9 mouse cellular contexts compared by ENCODE assay signal in the genomic region with DNA sequence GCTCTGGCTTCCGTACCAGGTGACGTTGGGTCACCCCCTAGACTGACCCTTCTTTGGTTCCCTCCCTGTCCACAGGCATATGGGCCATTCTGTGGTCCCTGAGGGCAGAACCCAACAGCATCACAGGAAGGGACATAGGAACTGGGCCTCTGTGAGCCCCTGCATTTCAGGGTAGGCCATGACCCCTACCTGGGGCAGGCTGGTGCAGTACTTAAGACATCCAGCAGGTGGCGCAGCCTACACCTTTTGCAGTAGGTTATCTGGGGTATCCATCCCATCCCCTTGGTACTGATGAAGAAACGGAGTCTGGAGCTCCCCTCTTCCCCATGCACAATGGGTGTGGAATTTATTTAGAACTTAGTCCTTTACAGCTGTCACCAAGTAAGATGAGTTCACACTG. TPM values are rescaled to one million over a fixed set of nuclear protein-coding genes. Genes with fewer than 3 reads are reported as not detected.
A peak's percentile ranks its signal among the peaks of the same experiment; 100 is the strongest.
DNase-seq lines count a peak whose midpoint lies in the region; ATAC-seq and TF ChIP-seq lines count a peak whose summit lies in the region.
"Had no signal": no experiment of that assay in that cellular context is flagged by ENCODE, and none has a peak within 500 bp of the region (broad histone marks: within the 10 kb centered on the region; RNA-seq: fewer than 3 reads in every experiment).

No protein-coding gene starts in this region.

- H3K4me1 ChIP-seq in hindbrain, embryonic 10.5 days (replicated peaks) = peaks cover 21% of the 10 kb centered on the region
- peaks cover 15% of the 10 kb centered on the region for H3K4me1 ChIP-seq in hindbrain, embryonic 12.5 days
- H3K4me1 ChIP-seq in cerebellum, adult 2 months (ENCODE audit: control insufficient read depth, insufficient read depth, low read length) = peaks cover 35% of the 10 kb centered on the region
- no peaks in the 10 kb centered on the region for H3K4me1 ChIP-seq in small intestine, adult 2 months (ENCODE audit: control insufficient read depth, insufficient read depth, insufficient read length, low read length)

- no peaks in the 10 kb centered on the region for H3K9me3 ChIP-seq in hindbrain, embryonic 10.5 days
- H3K9me3 ChIP-seq in hindbrain, embryonic 12.5 days (replicated peaks) = no peaks in the 10 kb centered on the region
- H3K9me3 ChIP-seq: hindbrain, embryonic 15.5 days had no signal

- no peak overlapping the region for H3K9ac ChIP-seq in hindbrain, embryonic 12.5 days
- H3K9ac ChIP-seq: hindbrain, embryonic 15.5 days had no signal

- TF ChIP-seq POLR2A in cerebellum, adult 2 months (IDR thresholded peaks at IDR 0.05; ENCODE audit: borderline replicate concordance, insufficient read depth, low read length) = no peak
- no peak for TF ChIP-seq POLR2A in small intestine, adult 2 months (IDR thresholded peaks at IDR 0.05; ENCODE audit: low read depth, low read length)

- 51% methylated on average over 4 of the region's 4 CpGs for WGBS in hindbrain, embryonic 10.5 days
- 51% methylated on average over 4 of the region's 4 CpGs for WGBS in hindbrain, embryonic 12.5 days
- 52% methylated on average over 4 of the region's 4 CpGs for WGBS in cerebellum, adult 2 months
- WGBS in small intestine, adult 2 months = 54% methylated on average over 4 of the region's 4 CpGs

- peak; percentile 97 for TF ChIP-seq CTCF in cerebellum, adult 2 months (IDR thresholded peaks at IDR 0.05; ENCODE audit: borderline replicate concordance, insufficient read depth, low read depth, low read length)
- TF ChIP-seq CTCF in small intestine, adult 2 months (IDR thresholded peaks at IDR 0.05; ENCODE audit: extremely low read depth, insufficient read length, insufficient replicate concordance, low read depth, low read length) = peak; percentile 77; the same call in 1 of the 2 replicates

- H3K36me3 ChIP-seq in hindbrain, embryonic 10.5 days = no peaks in the 10 kb centered on the region
- H3K36me3 ChIP-seq in hindbrain, embryonic 12.5 days = no peaks in the 10 kb centered on the region
- no peaks in the 10 kb centered on the region for H3K36me3 ChIP-seq in small intestine, adult 2 months (ENCODE audit: control insufficient read depth, insufficient read depth, low read length)
- H3K36me3 ChIP-seq: hindbrain, embryonic 15.5 days had no signal

- no peak overlapping the region for H3K4me3 ChIP-seq in hindbrain, embryonic 10.5 days
- no peak overlapping the region for H3K4me3 ChIP-seq in hindbrain, embryonic 12.5 days
- no peak overlapping the region for H3K4me3 ChIP-seq in cerebellum, adult 2 months (replicated peaks; ENCODE audit: insufficient read depth, low read depth, low read length)
- H3K4me3 ChIP-seq in small intestine, adult 2 months (ENCODE audit: low read depth, low read length) = no peak overlapping the region
- H3K4me3 ChIP-seq: hindbrain, embryonic 15.5 days had no signal

- no peak for ATAC-seq in hindbrain, embryonic 12.5 days (ENCODE audit: low FRiP score)

- H3K27ac ChIP-seq in hindbrain, embryonic 10.5 days = no peak overlapping the region
- H3K27ac ChIP-seq in hindbrain, embryonic 12.5 days = no peak overlapping the region
- H3K27ac ChIP-seq in cerebellum, adult 2 months (ENCODE audit: insufficient read depth, low read length) = no peak overlapping the region
- no peak overlapping the region for H3K27ac ChIP-seq in small intestine, adult 2 months (ENCODE audit: insufficient read depth, low read depth, low read length)
- H3K27ac ChIP-seq: hindbrain, embryonic 15.5 days had no signal

- H3K27me3 ChIP-seq in hindbrain, embryonic 10.5 days (ENCODE audit: insufficient read depth, poor library complexity, severe bottlenecking) = no peaks in the 10 kb centered on the region
- no peaks in the 10 kb centered on the region; the same call in 1 of the 2 replicates for H3K27me3 ChIP-seq in hindbrain, embryonic 12.5 days
- no peaks in the 10 kb centered on the region for H3K27me3 ChIP-seq in cerebellum, adult 2 months (ENCODE audit: control insufficient read depth, insufficient read depth, low read length)
- no peaks in the 10 kb centered on the region for H3K27me3 ChIP-seq in small intestine, adult 2 months (ENCODE audit: control insufficient read depth, insufficient read depth, low read length)
- H3K27me3 ChIP-seq: hindbrain, embryonic 15.5 days had no signal

- H3K4me2 ChIP-seq in hindbrain, embryonic 12.5 days (replicated peaks) = no peak overlapping the region
- H3K4me2 ChIP-seq: hindbrain, embryonic 15.5 days had no signal

- peak; percentile 45 for DNase-seq in hindbrain, embryonic 10.5 days (ENCODE audit: low spot score)
- peak; percentile 32 for DNase-seq in urinary bladder, adult 2 months (ENCODE audit: low spot score)
- DNase-seq in urinary bladder, postnatal 10 days (ENCODE audit: low spot score) = no peak
- peak; percentile 63 to 83 for DNase-seq in cerebellum, adult 2 months
- peak; percentile 41 for DNase-seq in kidney, postnatal 14 days
- no peak for DNase-seq in left cerebral cortex, adult 8-10 months (ENCODE audit: low spot score in 2 of 2)

RNA-seq across cellular contexts. Expression of gene Jph3, which starts 35.0 kb away (rescaled TPM):
- polyA plus RNA-seq in hindbrain, embryonic 10.5 days (2016; fragmentation: Nextera tagmentation; extraction: Ambion mirVana) = 10.1 and 22.4 TPM in 2 replicates
- polyA plus RNA-seq in hindbrain, embryonic 12.5 days (2016; fragmentation: Nextera tagmentation; extraction: Ambion mirVana) = 47.7 and 50.9 TPM in 2 replicates
- 0.03 and 0.08 TPM in 2 replicates for polyA plus RNA-seq in urinary bladder, adult 2 months (2012; rRNA removed)
- polyA plus RNA-seq in cerebellum, adult 2 months (2012; rRNA removed) = 143 and 154 TPM in 2 replicates
- polyA plus RNA-seq in small intestine, adult 2 months (2012; rRNA removed) = 0.39 and 0.57 TPM in 2 replicates
- total RNA-seq in left cerebral cortex, adult 8-10 months (2022) = 100 to 1,000 TPM; 260 to 302 (median 279) TPM

RNA-seq across cellular contexts. Expression of gene Zcchc14, which starts 41.8 kb away (rescaled TPM):
- 14.6 and 17.3 TPM in 2 replicates for polyA plus RNA-seq in hindbrain, embryonic 10.5 days (2016; fragmentation: Nextera tagmentation; extraction: Ambion mirVana)
- polyA plus RNA-seq in hindbrain, embryonic 12.5 days (2016; fragmentation: Nextera tagmentation; extraction: Ambion mirVana) = 26.5 and 27.6 TPM in 2 replicates
- 16.9 and 22.7 TPM in 2 replicates for polyA plus RNA-seq in urinary bladder, adult 2 months (2012; rRNA removed)
- 37.0 and 41.0 TPM in 2 replicates for polyA plus RNA-seq in cerebellum, adult 2 months (2012; rRNA removed)
- polyA plus RNA-seq in small intestine, adult 2 months (2012; rRNA removed) = 15.3 and 31.3 TPM in 2 replicates
- total RNA-seq in left cerebral cortex, adult 8-10 months (2022) = 10 to 100 TPM; 68.6 to 73.0 (median 70.5) TPM

Comparison
In these comparisons a context has a peak if more than half of its experiments do, and no peak if none do; other contexts are left out.
1. DNase-seq: peak in hindbrain, embryonic 10.5 days (single experiment), urinary bladder, adult 2 months (single experiment), cerebellum, adult 2 months (2 of 2) and kidney, postnatal 14 days (single experiment); none in urinary bladder, postnatal 10 days (single experiment) and left cerebral cortex, adult 8-10 months (0 of 2).